Mouse (Mus musculus) ES-E14 (cell line): ENCODE measurements at regions not wholly inside any gene's neighbourhood (a gene's known extent, or its start where the extent isn't known, plus 50 kb on each side); places are given as distances from the start of the nearest gene placed in this dataset.

Source experiments
- CHD2 ChIP-seq: IDR thresholded peaks from 2 replicates; pipeline ENCODE4 v1.6.1; 2014; ENCODE audit warnings: mild to moderate bottlenecking, low read depth, low read length, inconsistent platforms
- HCFC1 ChIP-seq: IDR thresholded peaks from 2 replicates; pipeline ENCODE4 v1.6.1; 2012; ENCODE audit warnings: low read length, inconsistent platforms, borderline replicate concordance; ENCODE audit not compliant: insufficient read depth
- MAFK ChIP-seq: IDR thresholded peaks from 2 replicates; pipeline ENCODE4 v1.6.1; 2014; ENCODE audit warnings: mild to moderate bottlenecking, low read depth, low read length, inconsistent platforms; ENCODE audit not compliant: insufficient read depth
- ZC3H11A ChIP-seq: IDR thresholded peaks from 2 replicates; pipeline ENCODE4 v1.6.1; 2012; ENCODE audit warnings: low read depth, mild to moderate bottlenecking, inconsistent platforms, low read length, borderline replicate concordance
- ZNF384 ChIP-seq: IDR thresholded peaks from 2 replicates; pipeline ENCODE4 v1.6.1; 2012; ENCODE audit warnings: low read depth, low read length, inconsistent platforms

- no peak for TF ChIP-seq HCFC1
- TF ChIP-seq ZC3H11A, result no peak
- no peak for TF ChIP-seq CHD2
- TF ChIP-seq ZNF384, result no peak; the same call in 1 of the 2 replicates
- TF ChIP-seq MAFK, result no peak
These were observed 138.7 kb downstream of the Pja1 start for GRCm38 (mm10) chrX:99332457-99332770.
